Mouse (Mus musculus) MEL (cell line): ENCODE data around the gene Olfr96.

Source experiments
- CHD1 ChIP-seq: IDR thresholded peaks from 2 replicates; pipeline ENCODE4 v1.6.1; 2012; ENCODE audit warnings: low read depth, mild to moderate bottlenecking, inconsistent platforms, low read length, improper control_type of control experiment
- CTCF ChIP-seq, 3 experiments: IDR thresholded peaks in 2 of 3; conservative IDR thresholded peaks in 1 of 3; 2 replicates each; pipeline ENCODE4 v1.5.1; 2011 to 2012; ENCODE audit warnings: low read length in 3 of 3, low read depth in 2 of 3, mild to moderate bottlenecking in 2 of 3, improper control_type of control experiment in 1 of 3, inconsistent platforms in 1 of 3, mixed read lengths in 1 of 3, moderate library complexity in 1 of 3; ENCODE audit not compliant: control insufficient read depth in 1 of 3, insufficient read depth in 1 of 3, poor library complexity in 1 of 3, severe bottlenecking in 1 of 3
- ETS1 ChIP-seq: IDR thresholded peaks from 2 replicates; pipeline ENCODE4 v1.6.1; 2012; ENCODE audit warnings: low read depth, mild to moderate bottlenecking, inconsistent platforms, low read length, improper control_type of control experiment, moderate library complexity
- HCFC1 ChIP-seq: IDR thresholded peaks from 2 replicates; pipeline ENCODE4 v1.6.1; 2012; ENCODE audit warnings: low read depth, mild to moderate bottlenecking, inconsistent platforms, low read length, improper control_type of control experiment, moderate library complexity
- MAFK ChIP-seq: IDR thresholded peaks from 2 replicates; pipeline ENCODE4 v1.6.1; 2011; ENCODE audit warnings: low read depth, mild to moderate bottlenecking, low read length, improper control_type of control experiment, borderline replicate concordance
- MEF2A ChIP-seq: IDR thresholded peaks from 2 replicates; pipeline ENCODE4 v1.6.1; 2014; ENCODE audit warnings: low read depth, mild to moderate bottlenecking, inconsistent platforms, low read length, improper control_type of control experiment; ENCODE audit not compliant: poor library complexity, insufficient replicate concordance, severe bottlenecking; ENCODE audit errors: extremely low read depth
- POLR2A ChIP-seq, 2 experiments: IDR thresholded peaks; 2 replicates each; pipeline ENCODE4 v1.6.1; 2011 to 2012; ENCODE audit warnings: low read length in 2 of 2, mild to moderate bottlenecking in 2 of 2, control low read depth in 1 of 2, improper control_type of control experiment in 1 of 2, low read depth in 1 of 2, moderate library complexity in 1 of 2; ENCODE audit not compliant: control insufficient read depth in 1 of 2, insufficient read depth in 1 of 2, poor library complexity in 1 of 2
- RCOR1 ChIP-seq: IDR thresholded peaks from 2 replicates; pipeline ENCODE4 v1.6.1; 2012; ENCODE audit warnings: low read depth, mild to moderate bottlenecking, inconsistent platforms, low read length, improper control_type of control experiment
- SIN3A ChIP-seq: IDR thresholded peaks from 2 replicates; pipeline ENCODE4 v1.6.1; 2012; ENCODE audit warnings: low read length, improper control_type of control experiment, inconsistent platforms
- ZMIZ1 ChIP-seq: IDR thresholded peaks from 2 replicates; pipeline ENCODE4 v1.6.1; 2012; ENCODE audit warnings: low read depth, mild to moderate bottlenecking, inconsistent platforms, low read length, improper control_type of control experiment, moderate library complexity

DNA sequence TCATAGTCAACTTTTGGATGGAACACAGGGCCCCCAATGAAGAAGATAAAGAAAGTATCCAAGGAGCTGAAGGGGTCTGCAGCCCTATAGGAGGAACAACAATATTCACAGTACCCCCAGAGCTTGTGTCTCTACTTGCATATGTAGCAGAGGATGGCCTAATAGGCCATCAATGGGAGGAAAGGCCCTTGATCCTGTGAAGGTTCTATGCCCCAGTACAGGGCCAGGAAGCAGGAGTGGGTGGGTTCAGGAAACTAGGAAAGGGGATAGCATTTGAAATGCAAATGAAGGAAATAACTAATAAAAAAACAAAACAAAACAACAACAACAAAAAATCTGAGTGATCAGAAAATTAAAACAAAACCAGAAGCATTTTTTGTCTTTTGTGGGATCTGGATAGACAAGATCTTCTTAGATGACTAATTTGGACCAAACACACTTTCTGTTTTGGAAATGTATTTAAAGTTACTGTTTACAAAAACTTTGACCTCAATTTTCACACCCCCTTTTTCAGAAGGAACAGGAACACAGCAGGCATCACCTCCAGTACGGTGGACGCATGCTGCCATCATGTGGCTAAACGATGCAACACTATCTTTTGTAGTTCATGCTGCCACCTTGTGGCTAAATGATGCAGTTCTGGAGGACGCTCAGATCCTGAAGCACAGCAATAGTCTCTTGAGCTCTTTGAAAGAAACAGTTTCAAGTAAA is 16.6 kb upstream of the Olfr96 start:
- TF ChIP-seq RCOR1 (no peak), CTCF (IDR thresholded peaks at IDR 0.05 in 2 of 3, conservative IDR thresholded peaks at IDR 0.05 in 1 of 3; ENCODE audit: control insufficient read depth in 1 of 3, insufficient read depth in 1 of 3, low read depth in 2 of 3, low read length in 3 of 3, poor library complexity in 1 of 3, severe bottlenecking in 1 of 3) (peak in 2 of 3 experiments; percentile 90 to 98; a peak in 5 of 6 replicates), CHD1 (no peak), SIN3A (peak; percentile 47; the same call in 1 of the 2 replicates), MEF2A (no peak), ZMIZ1 (no peak), POLR2A (IDR thresholded peaks at IDR 0.05; ENCODE audit: control insufficient read depth in 1 of 2, insufficient read depth in 1 of 2, low read depth in 1 of 2, low read length in 2 of 2, poor library complexity in 1 of 2) (no peak), ETS1 (no peak), MAFK (no peak), HCFC1 (no peak)
